Comparison of ENCODE assay signal across 8 mouse cellular contexts in the genomic region with DNA sequence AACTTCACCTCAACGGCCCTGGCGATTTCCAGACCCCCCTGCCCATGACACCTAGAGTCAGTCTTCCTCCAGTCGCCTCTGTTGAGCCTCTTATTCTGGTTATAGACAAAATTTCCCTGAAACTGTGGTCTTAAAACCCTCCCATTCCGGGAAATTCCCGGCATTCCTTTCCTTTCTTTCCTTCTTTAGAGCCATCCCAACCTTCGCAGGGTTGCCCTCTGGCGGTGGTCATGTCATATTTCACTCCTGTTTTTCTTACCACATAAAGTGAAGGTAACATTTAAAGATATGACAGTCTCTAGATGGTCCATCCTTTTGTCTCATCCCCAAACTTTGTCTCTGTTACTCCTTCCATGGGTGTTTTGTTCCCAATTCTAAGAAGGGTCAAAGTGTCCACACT.
DNase-seq lines count a peak whose midpoint lies in the region; ATAC-seq and TF ChIP-seq lines count a peak whose summit lies in the region.

No protein-coding gene starts in this region.

- WGBS in forebrain, postnatal 0 days = 38% methylated on average over 7 of the region's 7 CpGs
- 41% methylated on average over 7 of the region's 7 CpGs for WGBS in forebrain, embryonic 10.5 days
- 28% methylated on average over 7 of the region's 7 CpGs for WGBS in lung, adult 2 months

- no peak overlapping the region for H3K4me3 ChIP-seq in forebrain, postnatal 0 days (ENCODE audit: low read depth, low read length)
- H3K4me3 ChIP-seq in forebrain, embryonic 10.5 days = no peak overlapping the region
- no peak overlapping the region for H3K4me3 ChIP-seq in lung, adult 2 months (replicated peaks; ENCODE audit: extremely low read depth, low read depth, low read length)

- no peak overlapping the region for H3K4me2 ChIP-seq in forebrain, postnatal 0 days (ENCODE audit: low read depth)

- DNase-seq in forebrain, postnatal 0 days = no peak
- no peak for DNase-seq in forebrain, embryonic 10.5 days (ENCODE audit: extremely low spot score, low spot score)
- no peak for DNase-seq in lung, adult 2 months
- no peak for DNase-seq in lung, adult 18-20 months
- no peak for DNase-seq in brain, embryonic 14.5 days (ENCODE audit: low read depth)
- peak; percentile 6 for DNase-seq in lung, postnatal 36 days
- DNase-seq in cerebellum, adult 18-20 months = no peak
- DNase-seq in spleen, postnatal 36 days (ENCODE audit: low spot score in 2 of 2) = no peak

- H3K9ac ChIP-seq in forebrain, postnatal 0 days = no peak overlapping the region

- no peaks in the 10 kb centered on the region for H3K27me3 ChIP-seq in forebrain, postnatal 0 days (ENCODE audit: insufficient read depth, low read length)
- no peaks in the 10 kb centered on the region for H3K27me3 ChIP-seq in forebrain, embryonic 10.5 days (ENCODE audit: poor library complexity, severe bottlenecking)

- H3K36me3 ChIP-seq in forebrain, postnatal 0 days (ENCODE audit: insufficient read depth) = no peaks in the 10 kb centered on the region
- no peaks in the 10 kb centered on the region for H3K36me3 ChIP-seq in forebrain, embryonic 10.5 days (replicated peaks)

- TF ChIP-seq POLR2A in lung, adult 2 months (IDR thresholded peaks at IDR 0.05; ENCODE audit: borderline replicate concordance, extremely low read depth, low read depth, low read length) = no peak
- TF ChIP-seq POLR2A in brain, embryonic 14.5 days (IDR thresholded peaks at IDR 0.05; ENCODE audit: borderline replicate concordance, extremely low read depth, insufficient read depth, insufficient read length, poor library complexity, severe bottlenecking) = no peak

- no peaks in the 10 kb centered on the region for H3K9me3 ChIP-seq in forebrain, postnatal 0 days (ENCODE audit: low read length)
- H3K9me3 ChIP-seq in forebrain, embryonic 10.5 days = no peaks in the 10 kb centered on the region

- peaks cover 1% of the 10 kb centered on the region; the same call in 1 of the 2 replicates for H3K4me1 ChIP-seq in forebrain, postnatal 0 days (ENCODE audit: insufficient read depth)
- no peaks in the 10 kb centered on the region for H3K4me1 ChIP-seq in forebrain, embryonic 10.5 days
- no peaks in the 10 kb centered on the region for H3K4me1 ChIP-seq in lung, adult 2 months (ENCODE audit: control insufficient read depth, insufficient read depth, low read length)

- peak; percentile 31 for TF ChIP-seq CTCF in forebrain, postnatal 0 days (IDR thresholded peaks at IDR 0.05; ENCODE audit: low read depth)
- TF ChIP-seq CTCF in lung, adult 2 months (IDR thresholded peaks at IDR 0.05; ENCODE audit: insufficient read depth, low read length) = peak; percentile 29; the same call in 1 of the 2 replicates
- TF ChIP-seq CTCF in brain, embryonic 14.5 days (IDR thresholded peaks at IDR 0.05; ENCODE audit: borderline replicate concordance, extremely low read depth, insufficient read depth, insufficient read length) = peak; percentile 29; the same call in 1 of the 2 replicates

- ATAC-seq in forebrain, postnatal 0 days = no peak

- H3K27ac ChIP-seq in forebrain, postnatal 0 days (ENCODE audit: low read depth, low read length) = no peak overlapping the region
- no peak overlapping the region for H3K27ac ChIP-seq in forebrain, embryonic 10.5 days
